Mouse (Mus musculus): ENCODE results near the gene Unc13d.
A peak's percentile ranks its signal among the peaks of the same experiment; 100 is the strongest.

- TF ChIP-seq CTCF (IDR thresholded peaks at IDR 0.05; ENCODE audit: low read depth, low read length) = peak; percentile 75
- TF ChIP-seq EP300 (IDR thresholded peaks at IDR 0.05; ENCODE audit: insufficient read depth, low read depth, low read length) = no peak
Observed at GRCm38 (mm10) chr11:116087194-116088130, 9.7 kb upstream of the Unc13d start.

All from ES-Bruce4 (cell line).